Mouse (Mus musculus): ENCODE results near the gene Kctd11. TPM values are rescaled to one million over a fixed set of nuclear protein-coding genes. Genes with fewer than 3 reads are reported as not detected.
"Not testable (repeated sequence)": the region's sequence is repeated elsewhere in the genome, so short reads cannot be mapped to it uniquely, and the experiment has no call there.

Gene Kctd11
- polyA plus RNA-seq (2012; ENCODE audit: insufficient read depth, insufficient read length, low replicate concordance, missing spikeins) = not detected in 2 replicates

- Histone ChIP-seq H3K4me1 (ENCODE audit: control insufficient read depth, insufficient read depth, low read length) (peaks cover 22% of the 10 kb centered on the region), H3K27ac (ENCODE audit: insufficient read depth, low read depth, low read length) (peak within 1 kb of the TSS; percentile 17; the same call in 1 of the 2 replicates), H3K4me3 (ENCODE audit: insufficient read depth, low read depth, low read length) (peak within 1 kb of the TSS; percentile 48)
- WGBS = under 1% methylated on average over 46 of the region's 46 CpGs
- TF ChIP-seq CTCF (IDR thresholded peaks at IDR 0.05; ENCODE audit: insufficient read depth, low read depth, low read length) (no peak), POLR2A (IDR thresholded peaks at IDR 0.05; ENCODE audit: insufficient read depth, low read depth, low read length) (no peak)
These were observed at the start of gene Kctd11 for GRCm38 (mm10) chr11:69880853-69881603. Gene Kctd11, minus strand, starts transcription at chr11:69881406.

GRCm38 (mm10) chr11:69930176-69930575 lies 49.0 kb upstream of the Kctd11 start:
- not testable (repeated sequence) for H3K4me1 ChIP-seq (ENCODE audit: control insufficient read depth, insufficient read depth, low read length); H3K27ac ChIP-seq (ENCODE audit: insufficient read depth, low read depth, low read length); H3K4me3 ChIP-seq (ENCODE audit: insufficient read depth, low read depth, low read length)
- 87% methylated on average over 8 of the region's 8 CpGs for WGBS

GRCm38 (mm10) chr11:69929712-69930111 lies 48.5 kb upstream of the Kctd11 start:
- Histone ChIP-seq H3K4me3 (ENCODE audit: insufficient read depth, low read depth, low read length) (no peak overlapping the region), H3K4me1 (ENCODE audit: control insufficient read depth, insufficient read depth, low read length) (peaks cover 2% of the 10 kb centered on the region), H3K27ac (ENCODE audit: insufficient read depth, low read depth, low read length) (no peak overlapping the region)
- WGBS = 86% methylated on average over 4 of the region's 4 CpGs
- no peak for TF ChIP-seq CTCF (IDR thresholded peaks at IDR 0.05; ENCODE audit: insufficient read depth, low read depth, low read length)
- TF ChIP-seq POLR2A (IDR thresholded peaks at IDR 0.05; ENCODE audit: insufficient read depth, low read depth, low read length) = no peak

GRCm38 (mm10) chr11:69927501-69927900 lies 46.3 kb upstream of the Kctd11 start:
- no peaks in the 10 kb centered on the region for H3K4me1 ChIP-seq (ENCODE audit: control insufficient read depth, insufficient read depth, low read length)
- TF ChIP-seq POLR2A (IDR thresholded peaks at IDR 0.05; ENCODE audit: insufficient read depth, low read depth, low read length) = no peak
- no peak for TF ChIP-seq CTCF (IDR thresholded peaks at IDR 0.05; ENCODE audit: insufficient read depth, low read depth, low read length)
- WGBS = 99% methylated on average over 2 of the region's 2 CpGs
- no peak overlapping the region for H3K4me3 ChIP-seq (ENCODE audit: insufficient read depth, low read depth, low read length)
- H3K27ac ChIP-seq (ENCODE audit: insufficient read depth, low read depth, low read length) = no peak overlapping the region

- Histone ChIP-seq H3K4me1 (ENCODE audit: control insufficient read depth, insufficient read depth, low read length) (peaks cover 8% of the 10 kb centered on the region), H3K4me3 (ENCODE audit: insufficient read depth, low read depth, low read length) (no peak overlapping the region), H3K27ac (ENCODE audit: insufficient read depth, low read depth, low read length) (no peak overlapping the region)
- TF ChIP-seq POLR2A (IDR thresholded peaks at IDR 0.05; ENCODE audit: insufficient read depth, low read depth, low read length) = no peak
- TF ChIP-seq CTCF (IDR thresholded peaks at IDR 0.05; ENCODE audit: insufficient read depth, low read depth, low read length) = no peak
- WGBS = 64% methylated on average over 3 of the region's 3 CpGs
These were observed 41.6 kb upstream of the Kctd11 start for GRCm38 (mm10) chr11:69922796-69923195.

GRCm38 (mm10) chr11:69922012-69922756 lies 41.0 kb upstream of the Kctd11 start:
- Histone ChIP-seq H3K4me3 (ENCODE audit: insufficient read depth, low read depth, low read length) (peak overlapping the region; percentile 59), H3K27ac (ENCODE audit: insufficient read depth, low read depth, low read length) (peak overlapping the region; percentile 93), H3K4me1 (ENCODE audit: control insufficient read depth, insufficient read depth, low read length) (peaks cover 8% of the 10 kb centered on the region)
- TF ChIP-seq CTCF (IDR thresholded peaks at IDR 0.05; ENCODE audit: insufficient read depth, low read depth, low read length) = no peak
- no peak for TF ChIP-seq POLR2A (IDR thresholded peaks at IDR 0.05; ENCODE audit: insufficient read depth, low read depth, low read length)
- WGBS = 4% methylated on average over 12 of the region's 12 CpGs

- WGBS = under 1% methylated on average over 78 of the region's 78 CpGs
- Histone ChIP-seq H3K4me1 (ENCODE audit: control insufficient read depth, insufficient read depth, low read length) (peaks cover 8% of the 10 kb centered on the region), H3K4me3 (ENCODE audit: insufficient read depth, low read depth, low read length) (peak within 1 kb of the TSS; percentile 100), H3K27ac (ENCODE audit: insufficient read depth, low read depth, low read length) (peak within 1 kb of the TSS; percentile 98)
- TF ChIP-seq CTCF (IDR thresholded peaks at IDR 0.05; ENCODE audit: insufficient read depth, low read depth, low read length) (0 out of 2 replicates have a peak, but pooled peaks have one; percentile 33), POLR2A (IDR thresholded peaks at IDR 0.05; ENCODE audit: insufficient read depth, low read depth, low read length) (peak; percentile 69)
These were observed 40.2 kb upstream of the Kctd11 start, which contains the start of gene Eif5a for GRCm38 (mm10) chr11:69921114-69922011. Gene Eif5a, minus strand, starts transcription at chr11:69921958.

GRCm38 (mm10) chr11:69920266-69921031 lies 39.2 kb upstream of the Kctd11 start:
- H3K4me3 ChIP-seq (ENCODE audit: insufficient read depth, low read depth, low read length) = peak overlapping the region; percentile 100
- 1% methylated on average over 61 of the region's 65 CpGs for WGBS
- TF ChIP-seq CTCF (IDR thresholded peaks at IDR 0.05; ENCODE audit: insufficient read depth, low read depth, low read length) = no peak
- TF ChIP-seq POLR2A (IDR thresholded peaks at IDR 0.05; ENCODE audit: insufficient read depth, low read depth, low read length) = no peak
- H3K27ac ChIP-seq (ENCODE audit: insufficient read depth, low read depth, low read length) = peak overlapping the region; percentile 98
- peaks cover 15% of the 10 kb centered on the region for H3K4me1 ChIP-seq (ENCODE audit: control insufficient read depth, insufficient read depth, low read length)
